Mouse (Mus musculus) adrenal gland, postnatal 4 days (tissue): ENCODE results near the gene Limd2. TPM values are rescaled to one million over a fixed set of nuclear protein-coding genes. Genes with fewer than 3 reads are reported as not detected.
"Not testable (repeated sequence)": the region's sequence is repeated elsewhere in the genome, so short reads cannot be mapped to it uniquely, and the experiment has no call there.

Experiments used
- DNase-seq, 2 experiments: peaks; one replicate each; pipeline ENCODE4 v3.0.0; 2021 to 2022; ENCODE audit warnings: low spot score in 2 of 2, mixed read lengths in 2 of 2
- total RNA-seq, 2 experiments: library from RNA; stranded (reverse); gene quantifications; 2 replicates each; pipeline ENCODE4 v1.2.3; 2021

The Limd2 gene
- total RNA-seq, 2 experiments from 2014 or later = 39.8 to 48.2 TPM

DNA sequence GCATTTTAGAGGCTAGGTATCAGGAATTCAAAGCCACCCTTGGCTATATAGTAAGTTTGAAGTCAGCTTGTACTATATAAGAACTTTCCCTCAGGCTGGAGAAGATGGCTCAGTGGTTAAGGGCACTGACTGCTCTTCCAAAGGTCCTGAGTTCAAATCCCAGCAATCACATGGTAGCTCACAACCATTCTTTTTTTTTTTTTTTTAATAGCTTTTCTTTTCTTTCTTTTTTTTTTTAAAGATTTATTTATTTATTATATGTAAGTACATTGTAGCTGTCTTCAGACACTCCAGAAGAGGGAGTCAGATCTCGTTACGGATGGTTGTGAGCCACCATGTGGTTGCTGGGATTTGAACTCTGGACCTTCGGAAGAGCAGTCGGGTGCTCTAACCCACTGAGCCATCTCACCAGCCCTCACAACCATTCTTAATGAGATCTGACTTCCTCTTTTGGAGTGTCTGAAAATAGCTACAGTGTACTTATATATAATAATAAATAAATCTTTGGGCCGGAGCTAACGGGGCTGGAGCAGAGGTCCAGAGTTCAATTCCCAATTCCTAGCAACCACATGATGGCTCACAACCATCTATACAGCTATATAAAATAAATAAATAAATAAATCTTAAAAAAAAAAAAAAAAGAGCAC is 33.8 kb downstream of the Limd2 start:
- not testable (repeated sequence) for DNase-seq

DNA sequence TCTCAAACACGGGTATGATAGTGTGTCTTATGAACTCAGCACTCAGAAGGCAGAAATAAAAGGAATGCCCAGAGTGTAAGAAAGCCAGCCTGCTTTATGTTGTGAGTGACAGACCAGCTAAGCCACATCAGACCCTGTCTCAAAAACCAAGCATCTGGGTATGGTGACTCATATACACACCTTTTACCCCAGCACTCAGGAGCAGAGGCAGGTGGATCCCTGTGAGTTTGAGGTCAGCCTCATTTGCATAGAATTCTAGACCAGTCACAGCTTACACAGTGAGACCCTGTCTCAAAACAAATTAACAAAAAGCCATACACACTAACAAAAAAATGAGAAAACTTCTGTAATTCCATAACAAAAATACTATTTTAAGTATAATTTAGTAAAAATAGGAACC is 34.8 kb downstream of the Limd2 start:
- DNase-seq = no peak

DNA sequence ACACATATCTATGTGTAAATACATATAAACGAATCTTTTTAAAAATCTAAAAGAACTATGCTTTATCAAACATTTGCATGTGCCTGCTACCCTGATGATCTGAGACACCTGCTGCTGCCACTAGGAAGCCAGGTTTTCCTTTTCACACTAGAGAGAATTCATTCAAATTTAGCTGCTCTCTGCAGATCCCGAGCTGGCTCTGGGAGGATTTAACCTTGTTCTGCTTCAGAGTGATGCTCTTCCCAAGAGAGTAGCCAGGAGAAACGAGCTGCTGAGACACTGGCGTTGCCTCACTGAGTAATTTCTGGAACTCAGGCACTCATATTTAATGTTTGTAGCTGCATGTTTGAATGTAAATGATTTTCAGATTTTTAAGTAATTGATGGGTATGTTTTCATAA is 35.9 kb downstream of the Limd2 start:
- DNase-seq = no peak

DNA sequence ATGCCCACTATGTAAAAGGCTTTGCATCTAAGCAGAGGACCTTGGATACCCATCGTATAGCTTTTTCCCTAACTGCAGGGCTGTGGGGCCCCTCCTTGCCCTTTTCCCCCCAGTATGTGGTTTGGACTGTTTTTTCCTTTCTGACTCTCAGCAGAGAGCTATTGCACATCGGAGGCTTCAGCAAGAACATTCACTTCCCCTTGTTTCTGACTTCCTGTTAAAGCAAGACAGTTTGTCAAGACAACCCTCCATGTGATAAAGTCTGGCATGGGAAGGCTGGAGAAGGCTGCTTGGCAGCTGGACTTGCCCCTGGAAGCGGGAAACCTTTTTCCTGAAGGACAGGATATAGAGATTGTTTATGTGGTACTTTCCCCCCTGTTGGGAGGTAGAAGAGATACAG is 37.9 kb downstream of the Limd2 start:
- DNase-seq = no peak

DNA sequence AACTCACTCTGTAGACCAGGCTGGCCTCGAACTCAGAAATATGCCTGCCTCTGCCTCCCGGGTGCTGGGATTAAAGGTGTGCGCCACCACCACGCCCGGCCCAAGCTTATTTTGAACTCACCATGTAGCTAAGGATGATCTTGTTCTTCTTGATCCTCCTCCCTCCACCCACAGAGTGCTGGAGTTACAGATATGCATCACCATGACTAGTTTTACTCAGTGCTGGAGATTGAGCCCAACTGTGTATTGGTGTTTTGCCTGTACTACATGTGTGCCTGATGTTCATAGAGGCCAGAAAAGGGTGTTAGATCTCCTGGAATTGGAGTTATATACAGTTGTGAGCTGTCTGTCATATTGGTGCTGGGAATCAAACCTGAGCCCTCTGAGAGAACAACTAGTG is 38.4 kb downstream of the Limd2 start:
- DNase-seq = no peak

DNA sequence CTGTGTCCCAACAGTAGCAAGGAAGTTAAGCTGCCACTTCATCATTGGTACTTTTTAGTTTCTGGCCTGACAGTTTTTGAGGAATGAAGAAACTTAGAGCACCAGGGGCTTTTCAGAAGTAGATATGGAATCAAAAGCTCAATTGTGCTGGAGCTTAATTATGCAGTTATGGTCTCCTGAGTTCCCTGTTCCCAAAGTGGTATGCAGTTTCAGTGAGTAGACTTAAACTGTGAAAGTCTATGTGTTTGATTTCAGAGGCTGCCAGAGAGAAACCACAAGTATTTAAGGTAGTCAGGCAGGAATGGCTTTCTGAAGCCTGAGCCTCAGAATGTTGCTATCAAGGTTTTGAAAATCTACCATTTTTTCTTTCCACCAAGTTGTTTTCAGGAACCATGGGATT is 49.0 kb downstream of the Limd2 start:
- no peak for DNase-seq

Other genes with a start within 250 kb of the Limd2 start
- gene Cyb561, start 207.5 kb downstream of the Limd2 start, total RNA-seq = 100 to 1,000 TPM; 189 to 197 TPM
- 10 to 100 TPM; 12.3 to 19.9 TPM for gene Ace, start 192.9 kb downstream of the Limd2 start, total RNA-seq
- gene Ace3, start 166.2 kb downstream of the Limd2 start, total RNA-seq = not detected
- under 1 TPM; 0.31 to 0.92 TPM for gene Kcnh6, start 152.7 kb downstream of the Limd2 start, total RNA-seq
- 10 to 100 TPM; 87.2 to 88.1 TPM for gene Dcaf7, start 124.0 kb downstream of the Limd2 start, total RNA-seq
- 10 to 100 TPM; 27.3 to 28.6 TPM for gene Taco1, start 94.8 kb downstream of the Limd2 start, total RNA-seq
- gene Map3k3, start 76.2 kb downstream of the Limd2 start, total RNA-seq = 10 to 100 TPM; 55.5 to 60.6 TPM
- not detected for gene Gm10840, start within 50 bp of the Limd2 start, total RNA-seq
- gene Strada, start 41.3 kb upstream of the Limd2 start, total RNA-seq = 10 to 100 TPM; 19.3 to 20.1 TPM
- 10 to 100 TPM; 86.3 to 89.6 TPM for gene Ccdc47, start 55.5 kb upstream of the Limd2 start, total RNA-seq
- gene Ddx42, start 56.1 kb upstream of the Limd2 start, total RNA-seq = 10 to 100 TPM; 74.4 to 76.2 TPM
- 10 to 100 TPM; 69.3 to 71.0 TPM for gene Ftsj3, start 95.2 kb upstream of the Limd2 start, total RNA-seq
- gene Psmc5, start 95.3 kb upstream of the Limd2 start, total RNA-seq = 100 to 1,000 TPM; 131 to 138 TPM
- gene Smarcd2, start 112.1 kb upstream of the Limd2 start, total RNA-seq = 100 to 1,000 TPM; 104 to 117 TPM
- under 1 TPM; 0.25 to 0.34 TPM for gene Tcam1, start 115.8 kb upstream of the Limd2 start, total RNA-seq
- under 1 TPM in 1 of 2 experiments, not detected in 1; 0.37 TPM for gene Gh, start 141.0 kb upstream of the Limd2 start, total RNA-seq
- 1 to 10 TPM; 2.8 to 5.2 TPM for gene Cd79b, start 153.9 kb upstream of the Limd2 start, total RNA-seq
- gene Scn4a, start 192.4 kb upstream of the Limd2 start, total RNA-seq = 1 to 10 TPM; 1.0 to 3.0 TPM
- not detected for gene Prr29, start 204.6 kb upstream of the Limd2 start, total RNA-seq
- gene Icam2, start 227.2 kb upstream of the Limd2 start, total RNA-seq = 10 to 100 TPM; 21.8 to 24.3 TPM